ENCODE assay signal across 8 mouse cellular contexts in the genomic region with DNA sequence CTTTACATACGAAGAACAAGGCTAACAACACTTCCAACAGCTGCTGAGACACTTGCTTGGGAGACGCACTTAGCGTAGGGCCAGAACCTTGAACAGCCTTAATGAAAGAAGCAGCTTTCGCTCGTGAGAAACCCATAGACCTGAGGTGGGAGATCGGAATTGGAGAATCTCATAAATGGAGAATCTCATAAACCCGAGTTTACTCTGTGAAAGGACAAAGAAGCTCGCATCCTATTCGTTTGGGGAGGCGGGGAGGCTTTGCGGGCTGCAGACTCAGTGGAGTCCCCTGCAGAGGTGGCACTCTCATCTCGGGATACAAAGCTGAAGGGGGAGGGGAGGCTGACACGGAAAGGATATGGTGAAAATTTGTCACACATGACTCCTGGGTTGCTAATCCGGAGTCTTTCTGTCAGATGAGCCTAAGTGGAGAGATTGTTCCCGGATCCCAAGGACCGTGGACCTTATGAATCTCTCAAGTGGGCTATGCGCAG. TPM values are rescaled to one million over a fixed set of nuclear protein-coding genes. Genes with fewer than 3 reads are reported as not detected.
DNase-seq lines count a peak whose midpoint lies in the region; ATAC-seq lines count a peak whose summit lies in the region.

No protein-coding gene starts in this region.

- no peak for DNase-seq in heart, embryonic 10.5 days (ENCODE audit: low spot score)
- no peak for DNase-seq in heart, postnatal 25 days (ENCODE audit: low spot score)
- DNase-seq in natural killer cell, adult 2 months (ENCODE audit: low spot score in 2 of 2) = no peak
- no peak for DNase-seq in urinary bladder, postnatal 14 days (ENCODE audit: low spot score)

- H3K9me3 ChIP-seq in heart, embryonic 10.5 days = no peaks in the 10 kb centered on the region
- H3K9me3 ChIP-seq in embryonic facial prominence, embryonic 13.5 days = no peaks in the 10 kb centered on the region
- H3K9me3 ChIP-seq in intestine, embryonic 15.5 days = no peaks in the 10 kb centered on the region
- no peaks in the 10 kb centered on the region for H3K9me3 ChIP-seq in midbrain, embryonic 13.5 days

- peak overlapping the region; percentile 93 for H3K27ac ChIP-seq in heart, embryonic 10.5 days
- no peak overlapping the region for H3K27ac ChIP-seq in embryonic facial prominence, embryonic 13.5 days
- no peak overlapping the region for H3K27ac ChIP-seq in intestine, embryonic 15.5 days
- H3K27ac ChIP-seq in midbrain, embryonic 13.5 days = peak overlapping the region; percentile 71

- H3K9ac ChIP-seq in embryonic facial prominence, embryonic 13.5 days = no peak overlapping the region
- no peak overlapping the region for H3K9ac ChIP-seq in intestine, embryonic 15.5 days
- peak overlapping the region; percentile 39 for H3K9ac ChIP-seq in midbrain, embryonic 13.5 days (replicated peaks)

- H3K4me2 ChIP-seq in embryonic facial prominence, embryonic 13.5 days = peak overlapping the region; percentile 94
- peak overlapping the region; percentile 90 for H3K4me2 ChIP-seq in intestine, embryonic 15.5 days (replicated peaks)
- peak overlapping the region; percentile 86 for H3K4me2 ChIP-seq in midbrain, embryonic 13.5 days (replicated peaks)

- 0 out of 2 replicates have a peak, but pooled peaks cover 6% of the 10 kb centered on the region for H3K27me3 ChIP-seq in heart, embryonic 10.5 days (ENCODE audit: insufficient read depth, poor library complexity, severe bottlenecking)
- peaks cover 97% of the 10 kb centered on the region for H3K27me3 ChIP-seq in embryonic facial prominence, embryonic 13.5 days
- H3K27me3 ChIP-seq in intestine, embryonic 15.5 days (replicated peaks) = peaks cover 8% of the 10 kb centered on the region
- peaks cover 14% of the 10 kb centered on the region for H3K27me3 ChIP-seq in midbrain, embryonic 13.5 days

- H3K36me3 ChIP-seq in heart, embryonic 10.5 days = no peaks in the 10 kb centered on the region
- H3K36me3 ChIP-seq in embryonic facial prominence, embryonic 13.5 days = no peaks in the 10 kb centered on the region
- no peaks in the 10 kb centered on the region for H3K36me3 ChIP-seq in intestine, embryonic 15.5 days
- H3K36me3 ChIP-seq in midbrain, embryonic 13.5 days = no peaks in the 10 kb centered on the region

- no peak for ATAC-seq in embryonic facial prominence, embryonic 13.5 days (ENCODE audit: insufficient number of reproducible peaks, insufficient read depth, low FRiP score, low TSS enrichment, low read depth)
- ATAC-seq in intestine, embryonic 15.5 days = no peak
- no peak for ATAC-seq in midbrain, embryonic 13.5 days
- ATAC-seq in megakaryocyte progenitor cell, adult 5-6 weeks (replicated peaks; ENCODE audit: poor library complexity) = no peak

- WGBS in heart, embryonic 10.5 days = 2% methylated on average over 17 of the region's 17 CpGs
- 2% methylated on average over 17 of the region's 17 CpGs for WGBS in embryonic facial prominence, embryonic 13.5 days
- 17% methylated on average over 17 of the region's 17 CpGs for WGBS in intestine, embryonic 15.5 days
- 1% methylated on average over 17 of the region's 17 CpGs for WGBS in midbrain, embryonic 13.5 days

- intact Hi-C loops in heart, postnatal 25 days (cut with DNase I) = loop anchor here (5.0 kb wide), 1 partner anchor 52 kb away; no protein-coding TSS in a partner anchor

- peak overlapping the region; percentile 86 for H3K4me3 ChIP-seq in heart, embryonic 10.5 days
- H3K4me3 ChIP-seq in embryonic facial prominence, embryonic 13.5 days = peak overlapping the region; percentile 65
- H3K4me3 ChIP-seq in intestine, embryonic 15.5 days (replicated peaks) = no peak overlapping the region; the same call in 1 of the 2 replicates
- H3K4me3 ChIP-seq in midbrain, embryonic 13.5 days (replicated peaks) = peak overlapping the region; percentile 86

- peaks cover 67% of the 10 kb centered on the region for H3K4me1 ChIP-seq in heart, embryonic 10.5 days
- peaks cover 28% of the 10 kb centered on the region for H3K4me1 ChIP-seq in embryonic facial prominence, embryonic 13.5 days
- H3K4me1 ChIP-seq in intestine, embryonic 15.5 days (replicated peaks) = peaks cover 9% of the 10 kb centered on the region
- H3K4me1 ChIP-seq in midbrain, embryonic 13.5 days (replicated peaks) = peaks cover 57% of the 10 kb centered on the region

RNA-seq across cellular contexts. Expression of gene Podxl, which starts 1.2 kb away (rescaled TPM):
- polyA plus RNA-seq in heart, embryonic 10.5 days (2016; fragmentation: Nextera tagmentation; extraction: Ambion mirVana) = 47.6 and 62.0 TPM in 2 replicates
- 10 to 100 TPM; 77.2 to 94.5 TPM for total RNA-seq in heart, postnatal 25 days (2021)
- polyA plus RNA-seq in embryonic facial prominence, embryonic 13.5 days (2015; fragmentation: Nextera tagmentation; extraction: Ambion mirVana) = 7.5 and 8.9 TPM in 2 replicates
- polyA plus RNA-seq in intestine, embryonic 15.5 days (2015; fragmentation: Nextera tagmentation; extraction: Ambion mirVana) = 45.0 and 45.3 TPM in 2 replicates
- polyA plus RNA-seq in midbrain, embryonic 13.5 days (2015; fragmentation: Nextera tagmentation; extraction: Ambion mirVana) = 12.3 and 14.1 TPM in 2 replicates
- total RNA-seq in megakaryocyte progenitor cell, adult 5-6 weeks (2015) = 0.07 and 0.25 TPM in 2 replicates
- total RNA-seq in megakaryocyte progenitor cell, adult 5-6 weeks (2017) = 0.04 and 0.34 TPM in 2 replicates

Comparison
In these comparisons a context has a peak if more than half of its experiments do, and no peak if none do; other contexts are left out.
1. H3K27ac ChIP-seq: peak in heart, embryonic 10.5 days (single experiment) and midbrain, embryonic 13.5 days (single experiment); none in embryonic facial prominence, embryonic 13.5 days (single experiment) and intestine, embryonic 15.5 days (single experiment).
2. Peak in every context shown above with its lines, with median percentiles within 50 percentile points of each other: H3K4me2 ChIP-seq.